Mouse (Mus musculus): ENCODE results near the gene Gm17079. TPM values are rescaled to one million over a fixed set of nuclear protein-coding genes. Genes with fewer than 3 reads are reported as not detected.
"Not testable (repeated sequence)": the region's sequence is repeated elsewhere in the genome, so short reads cannot be mapped to it uniquely, and the experiment has no call there.

Gm17079 gene
- not detected for total RNA-seq (2021)

GRCm38 (mm10) chr14:51695368-51695767 lies at the start of gene Gm17079:
Gene Gm17079, minus strand, starts transcription at chr14:51695468.
- DNase-seq (ENCODE audit: low spot score); intact Hi-C loops (cut with DNase I): not testable (repeated sequence)

GRCm38 (mm10) chr14:51740347-51741170 lies 45.3 kb upstream of the Gm17079 start:
- DNase-seq (ENCODE audit: low spot score), result no peak
- intact Hi-C loops (cut with DNase I), result no loop called here

GRCm38 (mm10) chr14:51739150-51739993 lies 44.1 kb upstream of the Gm17079 start:
- intact Hi-C loops (cut with DNase I), result no loop called here

GRCm38 (mm10) chr14:51738411-51739149 lies 43.3 kb upstream of the Gm17079 start:
- no peak for DNase-seq (ENCODE audit: low spot score)
- intact Hi-C loops (cut with DNase I), result no loop called here

More at GRCm38 (mm10) chr14:51739150-51739993, 44.1 kb upstream of the Gm17079 start:
- no peak for DNase-seq (ENCODE audit: low spot score)

- intact Hi-C loops (cut with DNase I), result no loop called here
- DNase-seq (ENCODE audit: low spot score), result no peak
Observed at GRCm38 (mm10) chr14:51737967-51738366, 42.7 kb upstream of the Gm17079 start.

- no peak for DNase-seq (ENCODE audit: low spot score)
- intact Hi-C loops (cut with DNase I), result no loop called here
Observed at GRCm38 (mm10) chr14:51717083-51717482, 21.8 kb upstream of the Gm17079 start, which contains the start of gene Gm5800. Gene Gm5800, minus strand, starts transcription at chr14:51717183.

- DNase-seq (ENCODE audit: low spot score), result no peak
- intact Hi-C loops (cut with DNase I), result no loop called here
Observed at GRCm38 (mm10) chr14:51677269-51677668, 18.0 kb downstream of the Gm17079 start.

Other genes with a start within 250 kb of the Gm17079 start
- gene Vmn2r89, start 243.6 kb downstream of the Gm17079 start, total RNA-seq (2021), result not detected
- not detected for gene Gm5622, start 142.7 kb downstream of the Gm17079 start, total RNA-seq (2021)
- not detected for gene Gm17175, start 121.4 kb downstream of the Gm17079 start, total RNA-seq (2021)
- gene Gm17174, start 103.3 kb downstream of the Gm17079 start, total RNA-seq (2021), result not detected
- gene Gm17078, start 84.2 kb downstream of the Gm17079 start, total RNA-seq (2021), result not detected
- gene Gm4181, start 59.8 kb downstream of the Gm17079 start, total RNA-seq (2021), result not detected
- gene Gm5800, start 21.7 kb upstream of the Gm17079 start, total RNA-seq (2021), result not detected
- gene Ang4, start 78.1 kb upstream of the Gm17079 start, total RNA-seq (2021), result not detected
- not detected for gene AY358078, start 104.6 kb upstream of the Gm17079 start, total RNA-seq (2021)
- gene Ear6, start 158.2 kb upstream of the Gm17079 start, total RNA-seq (2021), result not detected
- gene Mettl17, start 189.4 kb upstream of the Gm17079 start, total RNA-seq (2021), result 10 to 100 TPM; 19.8 to 20.9 TPM
- under 1 TPM in 1 of 2 experiments, not detected in 1; 0.36 TPM for gene Slc39a2, start 197.4 kb upstream of the Gm17079 start, total RNA-seq (2021)
- 1,000 to 10,000 TPM; 1,299 to 1,387 TPM for gene Ndrg2, start 218.7 kb upstream of the Gm17079 start, total RNA-seq (2021)
- not detected for gene Tppp2, start 223.0 kb upstream of the Gm17079 start, total RNA-seq (2021)
- not detected for gene Rnase13, start 227.3 kb upstream of the Gm17079 start, total RNA-seq (2021)

All from heart, postnatal 25 days (tissue).